Comparison of ENCODE assay signal across 8 mouse cellular contexts in the genomic region with DNA sequence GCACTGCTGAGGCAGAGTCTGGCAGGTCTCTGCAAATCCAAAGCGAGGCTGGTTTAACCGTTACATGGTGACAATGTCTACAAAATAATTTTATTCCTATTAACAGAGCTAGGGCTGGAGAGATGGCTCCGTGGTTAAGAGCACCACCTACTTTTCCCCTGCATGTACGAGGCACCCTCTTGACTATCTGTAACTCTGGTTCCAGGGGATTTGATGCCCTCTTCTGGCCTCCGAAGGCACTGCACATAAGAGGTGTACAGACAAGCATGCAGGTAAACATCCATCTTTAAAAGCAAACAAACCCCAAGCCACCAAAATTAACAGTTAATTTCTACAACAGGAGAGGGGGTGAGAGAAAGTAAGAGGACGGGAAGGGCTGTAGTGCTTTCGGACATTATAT. TPM values are rescaled to one million over a fixed set of nuclear protein-coding genes. Genes with fewer than 3 reads are reported as not detected.
DNase-seq lines count a peak whose midpoint lies in the region; ATAC-seq and TF ChIP-seq lines count a peak whose summit lies in the region.

No protein-coding gene starts in this region.

- H3K9ac ChIP-seq in stomach, embryonic 16.5 days (ENCODE audit: low read length), result peak overlapping the region; percentile 81; the same call in 1 of the 2 replicates

- TF ChIP-seq CTCF in cortical plate, adult 2 months (IDR thresholded peaks at IDR 0.05; ENCODE audit: extremely low read depth, insufficient read depth, low read length), result peak; percentile 31

- no peak for TF ChIP-seq POLR2A in cortical plate, adult 2 months (IDR thresholded peaks at IDR 0.05; ENCODE audit: extremely low read depth, insufficient read depth, low read length)

- no peak for ATAC-seq in stomach, embryonic 16.5 days (ENCODE audit: insufficient read depth, low FRiP score)

- no peaks in the 10 kb centered on the region for H3K36me3 ChIP-seq in stomach, embryonic 16.5 days (ENCODE audit: control insufficient read depth, insufficient read depth, low read length)

- no peak overlapping the region for H3K4me3 ChIP-seq in cortical plate, adult 2 months (ENCODE audit: insufficient read depth, low read length)
- H3K4me3 ChIP-seq in stomach, embryonic 16.5 days (replicated peaks; ENCODE audit: low read length), result peak overlapping the region; percentile 80

- H3K4me2 ChIP-seq in stomach, embryonic 16.5 days (ENCODE audit: low read depth, low read length), result peak overlapping the region; percentile 89

- H3K27me3 ChIP-seq in stomach, embryonic 16.5 days (ENCODE audit: control insufficient read depth, insufficient read depth, low read length), result no peaks in the 10 kb centered on the region

- no peaks in the 10 kb centered on the region; the same call in 1 of the 2 replicates for H3K4me1 ChIP-seq in cortical plate, adult 2 months (ENCODE audit: control insufficient read depth, insufficient read depth, low read length)
- peaks cover 17% of the 10 kb centered on the region for H3K4me1 ChIP-seq in stomach, embryonic 16.5 days (ENCODE audit: control insufficient read depth, insufficient read depth, low read length)

- H3K9me3 ChIP-seq in stomach, embryonic 16.5 days (replicated peaks; ENCODE audit: control insufficient read depth, low read length), result no peaks in the 10 kb centered on the region

- WGBS in stomach, embryonic 16.5 days, result 77% methylated on average over 7 of the region's 7 CpGs

- DNase-seq in cerebellum, adult 11-12 months, result peak; percentile 51
- DNase-seq in cerebellum, adult 8-10 months, result no peak
- DNase-seq in CD4-positive helper T cell, adult 2 months (ENCODE audit: low read depth, low spot score), result peak; percentile 69
- DNase-seq in induced T-regulatory cell, adult 2 months (ENCODE audit: low read depth), result peak; percentile 83
- DNase-seq in lung, postnatal 14 days, result peak; percentile 29
- DNase-seq in yolk sac, embryonic 10.5 days (ENCODE audit: low spot score), result no peak

- no peak overlapping the region for H3K27ac ChIP-seq in cortical plate, adult 2 months (ENCODE audit: insufficient read depth, low read length)
- H3K27ac ChIP-seq in stomach, embryonic 16.5 days (ENCODE audit: low read length), result no peak overlapping the region

RNA-seq across cellular contexts. Expression of gene Gm28051, which starts 1.3 kb away (rescaled TPM):
- not detected in 2 replicates for polyA plus RNA-seq in cortical plate, adult 2 months (2012; rRNA removed)
- polyA plus RNA-seq in stomach, embryonic 16.5 days (2015; fragmentation: Nextera tagmentation; extraction: Ambion mirVana), result not detected in 2 replicates

RNA-seq across cellular contexts. Expression of gene Gon7, which starts 1.3 kb away (rescaled TPM):
- polyA plus RNA-seq in cortical plate, adult 2 months (2012; rRNA removed), result 10.8 and 11.2 TPM in 2 replicates
- 22.3 and 25.1 TPM in 2 replicates for polyA plus RNA-seq in stomach, embryonic 16.5 days (2015; fragmentation: Nextera tagmentation; extraction: Ambion mirVana)

RNA-seq across cellular contexts. Expression of gene Ubr7, which starts 1.5 kb away (rescaled TPM):
- 31.7 and 33.6 TPM in 2 replicates for polyA plus RNA-seq in cortical plate, adult 2 months (2012; rRNA removed)
- polyA plus RNA-seq in stomach, embryonic 16.5 days (2015; fragmentation: Nextera tagmentation; extraction: Ambion mirVana), result 34.7 and 36.3 TPM in 2 replicates

RNA-seq across cellular contexts. Expression of gene Gm20604, which starts 2.2 kb away (rescaled TPM):
- polyA plus RNA-seq in cortical plate, adult 2 months (2012; rRNA removed), result 29.1 and 29.2 TPM in 2 replicates
- 19.6 and 20.6 TPM in 2 replicates for polyA plus RNA-seq in stomach, embryonic 16.5 days (2015; fragmentation: Nextera tagmentation; extraction: Ambion mirVana)

RNA-seq across cellular contexts. Expression of gene Tmem251, which starts 12.7 kb away (rescaled TPM):
- polyA plus RNA-seq in cortical plate, adult 2 months (2012; rRNA removed), result 3.9 and 4.0 TPM in 2 replicates
- 8.4 and 9.6 TPM in 2 replicates for polyA plus RNA-seq in stomach, embryonic 16.5 days (2015; fragmentation: Nextera tagmentation; extraction: Ambion mirVana)

Comparison
In these comparisons a context has a peak if more than half of its experiments do, and no peak if none do; other contexts are left out.
1. DNase-seq: peak in cerebellum, adult 11-12 months (single experiment), CD4-positive helper T cell, adult 2 months (single experiment), induced T-regulatory cell, adult 2 months (single experiment) and lung, postnatal 14 days (single experiment); none in cerebellum, adult 8-10 months (single experiment) and yolk sac, embryonic 10.5 days (single experiment).